Mouse (Mus musculus): ENCODE data around the gene Gdpd5.

Gdpd5 gene

GRCm38 (mm10) chr7:99407598-99407997 lies 26.4 kb downstream of the Gdpd5 start:
- DNase-seq = no peak

- DNase-seq = no peak
These were observed 28.4 kb downstream of the Gdpd5 start for GRCm38 (mm10) chr7:99409441-99410222.

GRCm38 (mm10) chr7:99410315-99410714 lies 29.1 kb downstream of the Gdpd5 start:
- no peak for DNase-seq

GRCm38 (mm10) chr7:99411047-99411779 lies 30.0 kb downstream of the Gdpd5 start:
- DNase-seq = no peak

GRCm38 (mm10) chr7:99415045-99415444 lies 33.8 kb downstream of the Gdpd5 start:
- DNase-seq = peak; percentile 48

GRCm38 (mm10) chr7:99419311-99419710 lies 38.1 kb downstream of the Gdpd5 start:
- no peak for DNase-seq

- no peak for DNase-seq
These were observed 39.8 kb downstream of the Gdpd5 start for GRCm38 (mm10) chr7:99421006-99421405.

GRCm38 (mm10) chr7:99424538-99425155 lies 43.4 kb downstream of the Gdpd5 start:
- DNase-seq = no peak

GRCm38 (mm10) chr7:99425706-99426105 lies 44.5 kb downstream of the Gdpd5 start:
- DNase-seq = no peak

GRCm38 (mm10) chr7:99427031-99427430 lies 45.8 kb downstream of the Gdpd5 start:
- DNase-seq = no peak

GRCm38 (mm10) chr7:99427987-99428386 lies 46.8 kb downstream of the Gdpd5 start:
- no peak for DNase-seq

- DNase-seq = no peak
These were observed 47.6 kb downstream of the Gdpd5 start for GRCm38 (mm10) chr7:99428836-99429235.

GRCm38 (mm10) chr7:99429786-99430185 lies 48.6 kb downstream of the Gdpd5 start:
- DNase-seq = no peak

- no peak for DNase-seq
These were observed 49.0 kb downstream of the Gdpd5 start for GRCm38 (mm10) chr7:99430246-99430645.

- peak; percentile 33 for DNase-seq
These were observed 51.0 kb downstream of the Gdpd5 start for GRCm38 (mm10) chr7:99432248-99432647.

GRCm38 (mm10) chr7:99432863-99433262 lies 51.6 kb downstream of the Gdpd5 start:
- DNase-seq = no peak

GRCm38 (mm10) chr7:99434672-99435250 lies 53.5 kb downstream of the Gdpd5 start:
- no peak for DNase-seq

- DNase-seq = no peak
These were observed 55.3 kb downstream of the Gdpd5 start for GRCm38 (mm10) chr7:99436530-99436929.

- DNase-seq = no peak
These were observed 57.7 kb downstream of the Gdpd5 start for GRCm38 (mm10) chr7:99438881-99439280.

GRCm38 (mm10) chr7:99441534-99442072 lies 60.4 kb downstream of the Gdpd5 start:
- peak; percentile 70 for DNase-seq

- DNase-seq = no peak
These were observed 62.0 kb downstream of the Gdpd5 start for GRCm38 (mm10) chr7:99443164-99443563.

- no peak for DNase-seq
These were observed 62.8 kb downstream of the Gdpd5 start for GRCm38 (mm10) chr7:99444012-99444411.

GRCm38 (mm10) chr7:99445833-99446232 lies 64.6 kb downstream of the Gdpd5 start:
- no peak for DNase-seq

Data from lung, postnatal 14 days (tissue).